Mouse (Mus musculus) liver, adult 2 months (tissue): Measurements from ENCODE around the gene Ppp1r13b. TPM values are rescaled to one million over a fixed set of nuclear protein-coding genes. Genes with fewer than 3 reads are reported as not detected.
A peak's percentile ranks its signal among the peaks of the same experiment; 100 is the strongest.

ENCODE experiments used
- DNase-seq: peaks from one replicate; pipeline ENCODE4 v3.0.0-alpha.2; 2011; ENCODE audit warnings: low read depth, low spot score; ENCODE audit errors: extremely low read depth
- H3K27ac ChIP-seq: fragments of 200-500 bp; replicated peaks from 2 replicates; pipeline ENCODE4 v1.5.1; 2012; ENCODE audit warnings: low read depth, mild to moderate bottlenecking, control low read depth, inconsistent platforms, low read length; ENCODE audit not compliant: insufficient read depth
- H3K27me3 ChIP-seq: fragments of 200-500 bp; 2 replicates; pipeline ENCODE4 v1.6.1; 2012; ENCODE audit warnings: mild to moderate bottlenecking, moderate library complexity, low read length, inconsistent platforms; ENCODE audit not compliant: control insufficient read depth, insufficient read depth
- H3K36me3 ChIP-seq: fragments of 200-500 bp; 2 replicates; pipeline ENCODE4 v1.6.1; 2012; ENCODE audit warnings: low read length, inconsistent platforms; ENCODE audit not compliant: control insufficient read depth, insufficient read depth
- H3K4me1 ChIP-seq: fragments of 200-500 bp; 2 replicates; pipeline ENCODE4 v1.6.1; 2011; ENCODE audit warnings: low read length; ENCODE audit not compliant: control insufficient read depth, insufficient read depth
- H3K4me3 ChIP-seq: fragments of 200-500 bp; 2 replicates; pipeline ENCODE4 v1.5.1; 2011; ENCODE audit warnings: low read depth, mild to moderate bottlenecking, control low read depth, low read length, moderate library complexity; ENCODE audit not compliant: insufficient read depth
- H3K79me2 ChIP-seq: fragments of 200-500 bp; 2 replicates; pipeline ENCODE4 v1.6.1; 2012; ENCODE audit warnings: inconsistent platforms, mild to moderate bottlenecking, low read length, moderate library complexity; ENCODE audit not compliant: control insufficient read depth, insufficient read depth
- H3K9ac ChIP-seq: fragments of 200-500 bp; 2 replicates; pipeline ENCODE4 v1.6.1; 2012; ENCODE audit warnings: low read depth, mild to moderate bottlenecking, control low read depth, inconsistent platforms, low read length
- CTCF ChIP-seq: fragments of 200-500 bp; IDR thresholded peaks from 2 replicates; pipeline ENCODE4 v1.5.1; 2011; ENCODE audit warnings: low read depth, low read length, control low read depth
- POLR2A ChIP-seq: fragments of 200-500 bp; IDR thresholded peaks from 2 replicates; pipeline ENCODE4 v1.6.1; 2011; ENCODE audit warnings: low read length, control low read depth; ENCODE audit not compliant: insufficient read depth; ENCODE audit errors: extremely low read depth
- WGBS: fragments of 180-500 bp; shearing (Covaris S2); methylation state at CpG from one replicate; pipeline ENCODE4 v1.1.7; 2018; 5-methylcytosine and 5-hydroxymethylcytosine counted together
- polyA plus RNA-seq: library from polyadenylated mRNA; depleted of rRNA; stranded (reverse); fragments of >200 nt; gene quantifications from 2 replicates; pipeline ENCODE4 v1.2.3, GENCODE M21; 2012
- total RNA-seq: library from RNA; depleted of rRNA; stranded (reverse); fragments of >200 nt; gene quantifications from 2 replicates; pipeline ENCODE4 v1.2.3, GENCODE M21; 2014

Gene Ppp1r13b
- total and polyA plus RNA-seq, 2 experiments: 2.9 to 5.4 TPM

GRCm38 (mm10) chr12:111912802-111913201 lies 4.9 kb upstream of the Ppp1r13b start:
- H3K4me1 ChIP-seq: peaks cover 13% of the 10 kb centered on the region
- TF ChIP-seq CTCF (no peak), POLR2A (no peak)
- no peak for DNase-seq
- no peaks in the 10 kb centered on the region for H3K27me3 ChIP-seq
- no peak overlapping the region for H3K9ac ChIP-seq
- H3K4me3 ChIP-seq: no peak overlapping the region
- H3K27ac ChIP-seq: no peak overlapping the region
- no peaks in the 10 kb centered on the region for H3K36me3 ChIP-seq
- H3K79me2 ChIP-seq: no peaks in the 10 kb centered on the region
- 90% methylated on average over 7 of the region's 7 CpGs for WGBS

- Histone ChIP-seq H3K27me3 (no peaks in the 10 kb centered on the region), H3K27ac (peak overlapping the region; percentile 41)
These were observed 3.9 kb upstream of the Ppp1r13b start for GRCm38 (mm10) chr12:111911796-111912195.

GRCm38 (mm10) chr12:111911171-111911760 lies 3.4 kb upstream of the Ppp1r13b start:
- Histone ChIP-seq H3K4me3 (no peak overlapping the region), H3K79me2 (peaks cover 3% of the 10 kb centered on the region; the same call in 1 of the 2 replicates), H3K27ac (peak overlapping the region; percentile 41), H3K9ac (no peak overlapping the region), H3K27me3 (no peaks in the 10 kb centered on the region), H3K4me1 (peaks cover 15% of the 10 kb centered on the region), H3K36me3 (no peaks in the 10 kb centered on the region)
- TF ChIP-seq CTCF (no peak), POLR2A (no peak)
- WGBS: 39% methylated on average over 15 of the region's 15 CpGs
- DNase-seq: peak; percentile 87

More at GRCm38 (mm10) chr12:111911796-111912195, 3.9 kb upstream of the Ppp1r13b start:
- Histone ChIP-seq H3K4me3 (no peak overlapping the region), H3K9ac (no peak overlapping the region), H3K36me3 (no peaks in the 10 kb centered on the region), H3K79me2 (peaks cover 3% of the 10 kb centered on the region; the same call in 1 of the 2 replicates), H3K4me1 (peaks cover 15% of the 10 kb centered on the region)
- WGBS: 61% methylated on average over 2 of the region's 2 CpGs
- DNase-seq: peak; percentile 75
- TF ChIP-seq CTCF (no peak), POLR2A (no peak)

DNA sequence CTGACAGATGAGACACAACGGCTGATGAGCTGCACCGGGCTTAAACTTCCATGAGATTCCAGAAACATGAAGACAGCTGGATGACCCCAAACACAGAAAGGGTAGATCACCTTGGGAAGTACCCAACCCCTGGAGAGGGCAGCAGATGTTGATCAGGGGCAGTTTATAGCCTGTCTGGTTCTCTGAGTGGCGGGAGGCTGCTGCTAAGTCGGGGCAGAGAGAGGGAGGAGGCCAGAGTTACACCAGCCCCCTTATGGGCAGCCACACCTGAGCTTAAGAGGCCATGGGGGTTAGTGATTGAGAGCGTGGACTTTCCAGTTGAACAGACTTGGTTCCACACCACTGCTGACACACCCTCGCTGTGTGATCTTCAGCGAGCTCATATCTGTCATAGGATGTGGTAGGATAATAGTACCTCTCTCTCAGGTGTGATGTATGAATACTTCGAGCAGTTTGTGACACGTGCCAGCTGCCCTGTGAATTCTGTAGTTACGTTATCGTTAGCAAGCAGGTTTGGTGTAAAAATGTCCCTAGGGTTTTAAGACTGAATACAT lies 1.2 kb upstream of the Ppp1r13b start:
- H3K36me3 ChIP-seq: no peaks in the 10 kb centered on the region
- WGBS: 80% methylated on average over 11 of the region's 11 CpGs

DNA sequence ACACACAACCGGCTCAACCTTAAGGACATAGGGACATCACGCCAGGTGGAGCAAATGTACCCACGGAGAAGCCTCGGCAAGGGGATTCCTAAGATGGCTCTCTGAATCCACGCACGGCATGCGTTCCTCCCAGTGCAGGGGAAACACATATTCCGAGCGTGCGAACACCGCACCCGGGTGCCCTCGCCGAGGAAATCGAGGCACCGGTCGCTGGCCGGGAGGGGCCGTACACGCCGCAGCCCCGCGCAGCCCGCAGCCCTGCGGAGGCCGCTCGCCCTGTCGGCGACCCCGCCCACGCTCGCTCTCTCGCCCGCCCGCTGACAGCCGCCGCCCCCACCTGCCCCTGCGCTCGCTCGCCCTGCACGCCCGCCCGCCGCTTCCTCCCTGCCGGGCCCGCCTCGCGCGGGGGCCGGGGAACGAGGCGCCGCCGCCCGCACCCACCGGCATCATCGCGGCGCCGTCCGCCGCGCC lies 454 bp downstream of the Ppp1r13b start:
- Histone ChIP-seq H3K27me3 (no peaks in the 10 kb centered on the region), H3K4me3 (peak overlapping the region; percentile 85), H3K9ac (peak overlapping the region; percentile 91), H3K27ac (peak overlapping the region; percentile 42), H3K79me2 (peaks cover 11% of the 10 kb centered on the region; the same call in 1 of the 2 replicates), H3K4me1 (peaks cover 12% of the 10 kb centered on the region), H3K36me3 (no peaks in the 10 kb centered on the region)
- no peak for TF ChIP-seq POLR2A
- no peak for TF ChIP-seq CTCF
- peak; percentile 23 for DNase-seq
- under 1% methylated on average over 51 of the region's 63 CpGs for WGBS

More for the DNA sequence above, 1.2 kb upstream of the Ppp1r13b start:
- Histone ChIP-seq H3K79me2 (peaks cover 3% of the 10 kb centered on the region; the same call in 1 of the 2 replicates), H3K4me3 (no peak overlapping the region), H3K9ac (no peak overlapping the region), H3K4me1 (peaks cover 15% of the 10 kb centered on the region), H3K27me3 (no peaks in the 10 kb centered on the region), H3K27ac (no peak overlapping the region)
- DNase-seq: no peak
- TF ChIP-seq POLR2A (no peak), CTCF (no peak)
